Mouse (Mus musculus): Measurements from ENCODE around the gene Npy.

Gene Npy

DNA sequence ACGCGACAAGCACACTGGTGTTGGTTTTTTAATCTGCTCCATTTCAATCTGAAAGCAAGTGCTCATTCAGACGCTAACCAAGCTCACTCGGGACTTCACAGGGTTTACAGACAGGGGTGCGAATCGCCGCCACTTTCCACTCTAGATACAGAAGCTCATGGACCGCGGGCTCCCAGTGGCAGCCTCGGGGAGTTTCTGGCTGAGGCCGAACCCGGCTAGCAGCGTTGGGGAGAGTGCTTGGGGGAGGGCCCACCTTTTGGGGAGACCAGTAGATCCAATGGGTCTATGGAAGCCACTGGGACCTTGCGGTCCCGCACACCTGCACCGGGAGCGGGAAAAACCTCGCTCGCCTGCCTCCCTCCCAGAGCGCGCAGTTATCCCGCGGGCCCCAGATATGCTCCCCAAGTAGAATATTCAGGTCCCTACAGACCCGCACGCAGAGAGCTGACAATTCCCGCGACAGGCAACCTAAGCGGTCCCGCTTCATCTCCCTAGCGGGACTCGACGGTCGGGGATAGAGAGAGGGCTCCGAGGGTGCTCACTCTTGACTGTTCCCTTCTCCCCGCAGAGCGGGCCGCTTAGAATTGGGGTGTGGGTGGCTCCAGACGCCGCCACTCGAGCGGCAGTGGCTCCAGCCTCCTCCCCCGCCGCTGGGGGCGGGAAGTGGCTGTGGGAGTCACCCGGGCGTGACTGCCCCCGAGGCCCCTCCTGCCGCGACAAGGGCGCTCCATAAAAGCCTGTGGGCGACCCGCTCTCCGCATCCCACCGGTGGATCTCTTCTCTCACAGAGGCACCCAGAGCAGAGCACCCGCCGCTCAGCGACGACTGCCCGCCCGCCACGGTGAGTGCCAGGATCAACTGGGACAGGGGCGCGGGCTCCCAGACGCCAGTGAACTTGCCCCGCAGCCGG, at the start of gene Npy:
TSS of gene Npy (plus strand) at position 750 of the 910 bp plus-strand sequence.
- in situ Hi-C loops (cut with MboI, MseI) = no loop called here

DNA sequence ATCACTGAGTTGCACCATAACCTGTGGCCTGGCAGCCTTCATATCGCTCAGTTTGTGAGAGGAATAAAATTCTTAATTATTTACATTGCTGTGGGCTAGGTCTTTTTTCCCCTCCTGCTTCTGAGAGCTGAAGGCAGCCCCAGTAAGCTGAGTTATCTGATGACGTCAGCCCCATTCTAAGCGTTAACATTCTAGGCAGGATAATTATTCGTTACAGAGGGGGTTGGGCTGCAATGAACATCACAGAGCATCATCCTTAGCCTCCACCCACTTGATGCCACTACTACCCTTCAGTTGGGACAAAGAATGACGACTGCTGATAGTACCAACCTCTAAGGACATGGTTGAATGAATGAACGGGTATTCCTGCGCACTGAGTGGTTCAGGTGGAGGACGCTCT, 47.5 kb upstream of the Npy start:
- in situ Hi-C loops (cut with MboI, MseI) = no loop called here

DNA sequence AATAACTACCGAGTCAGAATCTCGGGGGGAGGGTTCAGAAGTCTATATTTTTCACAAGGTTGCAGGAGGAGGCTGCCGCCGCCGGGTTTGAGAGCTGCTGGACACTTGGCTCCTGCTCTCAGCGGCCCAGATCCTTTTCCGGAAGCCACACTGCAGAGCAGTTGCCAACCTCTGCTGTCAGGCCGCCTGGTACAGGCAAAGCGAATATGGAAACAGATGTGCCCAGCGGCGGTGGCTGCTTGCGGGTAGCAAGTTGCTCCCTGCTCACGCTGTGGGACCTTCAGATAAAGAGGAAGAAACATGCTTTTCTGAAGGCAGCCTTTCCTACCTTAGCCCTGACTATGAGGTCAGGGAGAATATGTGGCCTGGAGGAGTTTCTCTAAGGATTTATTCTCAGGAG, 44.4 kb upstream of the Npy start:
- in situ Hi-C loops (cut with MboI, MseI) = no loop called here

DNA sequence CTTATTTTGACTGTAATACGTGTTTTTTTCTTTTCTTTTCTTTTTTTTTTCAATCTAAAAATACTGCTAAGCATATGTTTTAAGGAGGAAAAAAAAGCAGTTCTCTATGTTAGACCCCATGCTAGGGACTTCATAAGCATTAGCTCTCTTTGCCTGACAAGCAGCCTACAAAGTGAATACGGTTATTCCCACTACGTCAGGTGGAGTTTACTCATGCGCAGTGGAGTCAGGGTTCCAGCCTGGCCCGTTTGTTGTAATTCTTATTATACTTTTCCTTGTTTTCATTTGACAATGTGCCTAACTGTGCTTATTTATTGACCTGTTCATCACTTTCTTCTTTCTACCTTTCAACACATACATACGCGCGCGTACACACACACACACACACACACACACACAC, 43.8 kb upstream of the Npy start:
- in situ Hi-C loops (cut with MboI, MseI) = no loop called here

DNA sequence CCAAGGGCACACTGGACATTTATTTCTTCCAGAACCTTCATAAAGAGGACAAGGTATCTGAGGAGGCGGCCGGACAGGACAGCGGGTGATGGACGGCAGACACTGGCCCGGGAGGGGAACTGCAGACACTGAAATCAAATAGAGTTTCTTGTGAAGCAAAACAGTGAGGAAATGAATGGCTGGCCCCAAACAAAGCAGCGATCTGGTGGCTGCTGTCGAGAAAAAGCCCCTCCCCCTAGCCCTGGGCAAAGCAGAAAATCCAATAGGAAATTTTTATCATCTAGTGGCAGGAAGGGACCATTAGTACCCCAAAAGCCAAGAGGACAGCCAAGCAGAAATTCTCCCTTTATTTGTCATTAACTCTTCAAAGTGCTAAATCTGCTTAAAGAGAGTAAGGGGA, 42.9 kb upstream of the Npy start:
- in situ Hi-C loops (cut with MboI, MseI) = no loop called here

DNA sequence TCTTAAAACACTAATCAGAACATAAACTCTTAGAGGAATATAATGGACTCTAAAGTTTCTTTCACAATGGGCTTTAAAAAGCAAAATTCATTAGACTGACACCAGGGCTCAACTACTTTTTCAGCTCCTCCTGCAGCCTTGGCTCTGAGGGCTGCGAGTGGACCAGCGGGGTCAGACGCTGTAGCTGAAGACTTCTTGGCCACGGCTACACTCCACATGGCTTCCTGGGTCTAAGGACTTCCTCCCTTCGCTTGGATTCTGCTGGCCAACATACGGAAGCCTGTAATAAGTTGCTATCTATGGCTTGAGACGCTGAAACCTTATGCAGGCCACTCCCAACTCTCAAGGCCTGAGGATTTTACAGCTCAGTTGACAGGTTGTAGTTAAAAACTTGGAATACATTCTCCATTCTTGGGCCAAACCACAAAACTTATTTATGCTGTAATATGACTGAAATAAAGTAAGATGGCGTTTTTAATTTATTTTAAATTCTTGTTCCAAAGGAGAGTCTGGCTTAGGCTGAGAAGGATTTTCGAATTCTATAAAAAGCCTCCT, 41.6 kb upstream of the Npy start:
- in situ Hi-C loops (cut with MboI, MseI) = no loop called here

DNA sequence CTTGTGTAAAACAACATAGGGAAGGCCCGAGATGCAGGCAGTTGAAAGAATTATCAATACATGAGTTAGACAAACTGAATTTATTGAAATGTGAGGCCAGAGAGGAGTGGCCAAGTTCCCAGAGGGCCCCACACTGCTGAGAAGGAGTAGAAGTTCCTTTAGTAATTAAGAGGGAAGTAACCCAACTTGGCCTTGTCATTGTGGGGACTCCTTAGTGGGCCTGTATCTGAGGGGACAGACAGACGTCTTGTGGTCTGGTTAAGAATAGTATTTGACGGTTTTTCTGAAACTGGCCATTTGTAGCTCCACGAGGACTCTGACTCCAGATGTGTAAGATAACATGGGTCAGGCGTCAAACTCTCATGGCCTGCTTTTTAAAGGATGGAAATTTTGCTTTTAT, 40.7 kb upstream of the Npy start:
- in situ Hi-C loops (cut with MboI, MseI) = no loop called here

DNA sequence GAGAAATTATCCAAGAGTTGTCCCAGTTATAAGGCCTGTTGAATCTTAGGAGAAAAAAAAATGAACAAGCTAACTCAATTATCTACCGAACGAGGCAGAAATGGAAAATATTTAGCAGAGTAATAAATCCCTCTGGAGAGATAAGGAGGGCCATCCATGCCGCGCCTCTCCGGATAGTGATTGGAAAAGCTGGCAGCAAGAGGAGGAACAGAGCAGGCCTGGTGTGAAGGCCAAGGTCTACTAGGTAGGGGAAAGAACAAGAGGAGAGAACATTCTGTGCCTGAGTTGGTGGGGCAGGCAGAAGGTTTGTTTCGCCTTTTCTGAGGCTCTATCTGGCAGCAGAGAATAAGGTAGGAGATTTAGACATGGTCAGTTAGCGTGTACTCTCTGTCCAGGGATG, 39.8 kb upstream of the Npy start:
- in situ Hi-C loops (cut with MboI, MseI) = no loop called here

DNA sequence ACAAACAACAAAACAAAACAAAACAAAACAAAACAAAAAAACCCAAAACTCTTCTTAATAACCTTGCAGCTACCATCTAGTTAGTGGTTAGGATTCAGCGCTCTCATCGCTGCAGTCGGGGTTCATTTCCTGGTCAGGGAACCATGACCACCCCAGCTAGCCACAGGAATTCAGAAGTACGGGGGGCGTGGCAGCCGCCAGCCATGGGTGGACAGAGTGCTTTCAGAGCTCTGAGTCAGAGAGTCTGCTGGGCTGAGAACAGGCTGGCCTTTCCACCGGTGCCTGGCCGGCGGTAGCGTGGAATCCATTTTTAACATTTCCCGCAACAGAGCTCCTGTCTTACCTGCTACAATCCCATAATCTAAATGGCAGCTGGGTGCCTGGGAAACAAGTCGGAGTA, 30.0 kb upstream of the Npy start:
- in situ Hi-C loops (cut with MboI, MseI) = no loop called here

DNA sequence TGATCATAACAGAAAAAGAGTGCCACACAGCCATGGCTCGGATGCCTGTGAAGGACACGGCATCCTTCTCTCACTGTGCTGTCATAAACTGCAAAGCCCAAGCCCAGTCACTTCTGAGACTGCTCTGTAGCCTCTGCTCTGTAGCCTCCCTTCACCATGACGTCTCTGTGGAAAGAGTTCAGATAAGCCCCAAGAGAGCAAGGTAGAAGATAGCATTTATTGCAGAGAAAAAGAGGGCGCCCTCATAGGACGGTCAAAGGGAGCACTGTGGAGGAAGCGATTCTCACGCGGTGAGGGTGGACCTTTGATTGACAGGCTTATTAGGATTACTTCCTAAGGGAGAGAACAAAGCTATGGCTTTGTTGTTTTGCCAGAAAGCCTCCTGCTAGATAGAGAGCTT, 18.4 kb upstream of the Npy start:
- in situ Hi-C loops (cut with MboI, MseI) = no loop called here

DNA sequence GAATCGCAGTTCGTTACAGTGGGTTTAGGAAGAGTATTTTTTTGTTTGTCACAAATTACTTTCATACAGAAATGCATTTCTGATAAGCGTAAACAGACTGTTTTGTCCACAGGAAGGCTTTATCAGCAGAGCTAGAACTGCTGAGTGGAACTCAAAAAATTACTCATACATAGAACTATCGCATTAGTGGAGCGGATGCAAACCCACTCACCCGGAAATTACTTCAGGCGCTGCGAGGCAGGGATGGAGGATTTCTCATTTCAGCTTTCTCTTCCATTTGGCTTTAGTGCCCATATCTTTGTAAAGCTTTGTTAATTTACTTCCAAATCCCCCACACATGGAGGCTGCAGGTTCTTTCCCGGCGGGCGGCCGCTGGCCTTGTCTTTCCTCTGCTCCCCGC, 14.4 kb upstream of the Npy start:
- in situ Hi-C loops (cut with MboI, MseI) = no loop called here

DNA sequence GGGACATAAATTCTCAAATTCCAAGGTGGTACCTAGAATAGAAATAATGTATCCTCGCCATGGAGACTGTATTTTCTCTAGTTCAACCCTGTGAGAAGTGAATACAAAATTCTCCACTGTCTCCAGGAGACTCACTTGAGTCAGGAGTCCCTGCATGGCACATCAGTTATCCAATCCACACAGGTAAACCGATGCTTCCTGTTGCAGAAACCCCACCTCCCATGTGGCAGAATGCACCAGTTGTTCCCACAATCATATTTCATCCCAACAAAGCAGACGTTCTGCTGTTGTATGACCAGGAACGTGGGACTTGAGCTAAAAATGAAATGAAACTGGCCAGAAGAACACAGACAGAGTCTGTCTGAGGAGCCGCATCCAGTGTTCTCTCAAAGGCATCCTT, 5.3 kb upstream of the Npy start:
- in situ Hi-C loops (cut with MboI, MseI) = no loop called here

DNA sequence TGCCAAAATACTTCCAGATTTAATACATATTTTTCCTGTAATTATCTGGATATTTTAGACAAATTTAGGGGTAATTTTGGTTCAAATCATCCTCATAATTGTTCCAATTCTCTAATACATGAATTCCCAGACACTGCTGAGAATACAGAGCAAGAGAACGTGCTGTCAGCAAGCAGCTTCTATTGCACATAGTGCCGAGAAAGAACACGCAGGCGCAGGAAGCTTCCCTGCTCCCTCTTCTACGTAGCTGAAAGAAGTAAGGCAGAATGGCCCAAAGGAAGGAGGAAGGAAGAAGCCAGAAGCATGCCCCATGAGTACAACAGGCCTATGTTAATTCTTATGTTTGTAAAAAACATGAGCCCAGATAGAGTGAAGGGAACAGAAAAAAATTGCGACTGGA, 4.9 kb upstream of the Npy start:
- in situ Hi-C loops (cut with MboI, MseI) = no loop called here

DNA sequence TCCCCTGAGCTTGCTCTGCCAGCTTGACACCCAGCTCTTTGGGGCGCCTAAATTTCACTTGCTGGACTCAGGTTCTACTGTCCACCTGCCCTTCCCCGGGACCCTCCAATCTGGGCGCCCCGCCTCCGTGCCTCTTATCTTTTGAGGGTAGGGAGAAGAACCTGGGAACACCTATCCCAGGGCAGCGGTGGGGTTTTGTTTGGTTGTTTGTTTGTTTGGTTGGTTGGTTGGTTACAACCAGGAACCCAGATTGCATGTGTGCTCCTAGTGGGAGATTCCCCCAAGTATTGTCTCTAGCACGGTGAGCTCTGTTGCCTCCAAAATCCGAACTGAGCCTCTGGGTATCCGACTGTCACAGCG, 341 bp downstream of the Npy start:
- in situ Hi-C loops (cut with MboI, MseI) = no loop called here

DNA sequence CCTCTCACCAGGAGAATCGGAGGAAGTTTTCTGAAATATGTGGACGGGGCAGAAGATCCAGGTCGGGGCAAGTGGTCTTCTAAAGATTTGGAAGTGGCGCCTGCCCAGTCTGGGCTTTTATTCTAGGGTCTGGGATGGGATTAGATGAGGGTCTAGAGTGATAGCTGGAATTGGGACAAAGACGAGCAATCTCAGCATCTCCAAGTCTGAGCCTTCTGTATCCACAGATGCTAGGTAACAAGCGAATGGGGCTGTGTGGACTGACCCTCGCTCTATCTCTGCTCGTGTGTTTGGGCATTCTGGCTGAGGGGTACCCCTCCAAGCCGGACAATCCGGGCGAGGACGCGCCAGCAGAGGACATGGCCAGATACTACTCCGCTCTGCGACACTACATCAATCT, 861 bp downstream of the Npy start:
- in situ Hi-C loops (cut with MboI, MseI) = no loop called here

DNA sequence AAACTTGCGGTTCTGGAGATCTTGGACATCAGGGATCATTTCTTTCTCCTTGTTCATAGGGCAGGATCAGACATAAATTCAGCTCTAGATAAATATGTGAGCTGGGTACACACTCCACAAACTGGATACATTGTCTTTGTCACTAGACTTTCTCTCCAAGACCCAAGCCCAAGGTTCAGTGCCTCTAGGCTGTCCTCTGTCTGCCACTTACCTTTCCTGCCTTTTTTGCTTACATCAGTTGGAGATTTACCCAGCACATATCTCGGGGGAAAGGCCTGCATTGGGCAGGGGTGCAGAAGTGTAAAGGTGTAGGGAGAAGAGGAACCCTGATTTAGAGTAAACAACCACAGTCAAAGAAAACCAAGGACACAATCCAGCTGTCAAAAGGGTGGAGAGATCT, 1.3 kb downstream of the Npy start:
- in situ Hi-C loops (cut with MboI, MseI) = no loop called here

DNA sequence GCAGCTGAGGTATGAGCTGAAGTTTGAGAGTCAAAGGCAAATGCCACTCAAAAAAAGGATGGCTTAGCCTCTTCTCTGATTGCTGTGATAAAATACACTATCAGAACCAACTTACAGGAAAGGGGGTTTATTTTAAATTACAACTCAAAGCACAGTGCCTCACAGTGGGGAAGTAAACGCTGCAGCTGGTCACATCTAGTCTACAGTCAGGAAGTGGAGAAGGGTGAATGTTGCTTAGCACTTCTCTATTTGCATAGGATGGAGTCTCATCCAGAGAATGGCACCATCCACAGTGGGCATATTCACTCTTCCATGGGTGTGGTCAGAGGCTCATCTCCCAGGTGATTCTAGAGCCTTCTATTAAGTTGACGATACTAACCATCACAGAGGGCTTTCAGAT, 9.1 kb downstream of the Npy start:
- in situ Hi-C loops (cut with MboI, MseI) = no loop called here

DNA sequence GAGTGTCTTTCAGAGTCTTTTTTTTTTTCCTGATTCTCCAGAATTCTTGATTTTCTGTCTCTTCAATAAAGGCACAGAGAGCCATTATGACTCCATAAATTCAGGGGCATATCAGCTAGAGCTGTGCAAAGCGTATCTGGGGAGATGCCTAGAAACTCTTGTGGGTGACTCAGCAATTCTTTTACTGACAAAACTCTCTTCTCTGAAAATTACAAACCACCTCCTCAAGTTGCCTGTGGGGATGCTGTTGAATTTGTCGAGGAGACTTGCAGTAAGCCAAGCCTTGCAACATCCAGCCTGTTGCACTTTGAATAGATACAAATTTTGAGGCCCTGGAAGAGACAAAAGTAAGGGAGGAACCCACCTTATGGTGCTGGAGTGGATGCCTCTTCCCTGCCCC, 34.3 kb downstream of the Npy start:
- in situ Hi-C loops (cut with MboI, MseI) = no loop called here

DNA sequence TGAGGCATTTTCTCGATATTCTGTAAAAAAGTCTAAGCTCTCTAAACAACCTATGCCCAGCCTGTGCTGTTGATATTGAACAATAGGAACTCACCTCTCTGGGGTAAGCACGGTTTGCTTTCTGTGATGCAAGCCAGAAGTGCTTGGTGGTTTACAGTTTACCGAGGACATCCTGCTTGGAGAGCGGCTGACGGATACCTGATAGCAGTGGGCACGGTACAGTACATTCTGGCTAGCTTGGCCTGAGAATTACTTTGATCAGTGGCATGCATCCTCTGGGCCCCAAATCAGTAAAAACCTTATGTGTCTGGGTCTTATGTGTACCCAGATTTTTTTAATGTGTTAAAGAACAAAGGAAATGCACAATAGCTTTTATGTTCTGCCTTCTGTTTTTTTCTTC, 45.1 kb downstream of the Npy start:
- in situ Hi-C loops (cut with MboI, MseI) = no loop called here

DNA sequence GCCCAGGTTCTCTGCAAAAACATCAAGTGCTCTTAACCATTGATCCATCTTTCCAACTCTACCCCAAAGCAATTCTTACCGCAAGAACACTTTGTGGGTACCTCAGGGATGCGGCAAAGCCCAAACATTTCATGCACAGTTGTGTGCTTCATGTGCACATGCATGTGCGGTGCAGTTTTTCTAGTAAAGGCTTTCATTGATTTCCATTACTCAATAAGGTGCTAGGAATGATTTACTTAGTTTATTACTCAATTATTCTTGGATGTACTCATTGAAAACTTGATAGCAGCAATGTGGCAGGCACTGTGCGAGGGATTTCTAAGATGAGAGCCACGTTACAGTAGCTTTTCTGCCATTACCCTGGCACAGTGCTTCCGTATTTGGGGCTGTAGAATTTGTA, 48.6 kb downstream of the Npy start:
- in situ Hi-C loops (cut with MboI, MseI) = no loop called here

DNA sequence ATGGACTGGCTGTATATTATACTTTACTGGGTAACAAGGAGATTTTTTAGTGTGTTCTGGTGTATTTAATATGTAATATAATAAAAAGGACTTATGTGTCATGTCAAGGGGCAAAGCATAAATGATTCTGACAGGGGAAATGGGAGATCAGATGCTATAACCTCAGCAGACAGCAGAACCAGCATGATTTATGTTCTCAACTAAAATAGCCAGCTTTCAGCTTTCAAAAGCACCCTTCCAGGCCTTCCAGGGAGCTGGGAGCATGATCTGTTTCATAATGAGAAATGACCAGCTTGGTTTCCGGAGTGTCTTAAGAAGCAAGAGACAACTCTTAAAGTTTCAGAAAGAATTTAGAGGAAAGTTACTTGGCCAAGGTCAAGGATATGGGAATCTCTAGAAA, 51.0 kb downstream of the Npy start:
- in situ Hi-C loops (cut with MboI, MseI) = no loop called here

DNA sequence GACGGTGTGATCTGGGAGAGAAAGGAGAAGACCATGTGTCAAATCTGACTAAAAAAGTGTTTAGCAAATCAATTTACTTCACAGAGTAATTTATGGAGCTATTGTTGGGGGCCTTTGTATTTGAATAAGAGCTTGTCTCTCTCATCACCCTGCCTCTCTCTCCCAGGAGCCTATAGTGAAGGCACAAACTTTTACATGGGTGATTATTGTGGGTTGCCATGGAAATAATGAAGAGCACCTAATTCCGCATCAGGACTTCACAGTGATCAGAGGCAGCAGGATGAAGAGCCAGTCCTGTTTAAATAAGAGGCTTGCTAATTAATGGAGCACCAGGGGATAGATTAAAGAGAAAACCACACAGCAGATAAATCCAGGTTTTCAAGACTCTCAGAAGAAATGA, 52.6 kb downstream of the Npy start:
- in situ Hi-C loops (cut with MboI, MseI) = no loop called here

DNA sequence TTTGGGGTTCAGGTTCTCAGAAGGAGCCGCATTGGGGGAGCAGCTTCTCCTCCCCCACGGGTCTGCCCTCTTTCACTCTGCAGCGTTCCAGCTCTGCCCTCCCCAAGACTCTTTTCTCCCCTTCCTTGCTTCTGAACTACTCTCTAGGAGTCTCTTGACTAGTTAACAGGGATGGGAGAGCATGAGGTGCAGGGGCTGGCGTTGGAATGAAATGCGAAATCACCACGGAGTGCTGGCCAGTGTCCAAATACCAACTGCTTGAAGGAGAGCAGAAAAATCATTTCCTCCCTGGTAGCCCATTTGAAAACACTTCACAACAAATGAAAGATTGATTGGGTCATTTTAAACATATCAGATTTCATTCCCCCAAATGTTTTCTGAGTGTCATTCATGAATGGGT, 53.3 kb downstream of the Npy start:
- in situ Hi-C loops (cut with MboI, MseI) = no loop called here

Measured in regulatory T cell (primary cell).